Mouse (Mus musculus) stomach, embryonic 15.5 days (tissue): Measurements from ENCODE around the gene Pard3. TPM values are rescaled to one million over a fixed set of nuclear protein-coding genes. Genes with fewer than 3 reads are reported as not detected.

ENCODE experiments used
- ATAC-seq: fragments of 200-750 bp; cut with Nextera tagmentation; 2 replicates; pipeline ENCODE4 v1.8.0; 2017; ENCODE audit warnings: low read depth, moderate number of reproducible peaks, moderate TSS enrichment; ENCODE audit not compliant: insufficient read depth, low FRiP score
- H3K27ac ChIP-seq: fragments of 300-500 bp; sonication (generic); 2 replicates; pipeline ENCODE4 v1.5.1; 2015; ENCODE audit warnings: mild to moderate bottlenecking, inconsistent platforms
- H3K27me3 ChIP-seq: fragments of 300-500 bp; sonication (generic); replicated peaks from 2 replicates; pipeline ENCODE4 v1.6.1; 2015; ENCODE audit warnings: inconsistent platforms
- H3K36me3 ChIP-seq: fragments of 300-500 bp; sonication (generic); 2 replicates; pipeline ENCODE4 v1.6.1; 2015; ENCODE audit warnings: inconsistent platforms
- H3K4me1 ChIP-seq: fragments of 300-500 bp; sonication (generic); 2 replicates; pipeline ENCODE4 v1.6.1; 2015; ENCODE audit warnings: inconsistent platforms
- H3K4me2 ChIP-seq: fragments of 300-500 bp; sonication (generic); 2 replicates; pipeline ENCODE4 v1.6.1; 2015; ENCODE audit warnings: mild to moderate bottlenecking, inconsistent platforms
- H3K4me3 ChIP-seq: fragments of 300-500 bp; sonication (generic); replicated peaks from 2 replicates; pipeline ENCODE4 v1.5.1; 2015; ENCODE audit warnings: inconsistent platforms
- H3K9ac ChIP-seq: fragments of 300-500 bp; sonication (generic); 2 replicates; pipeline ENCODE4 v1.6.1; 2015; ENCODE audit warnings: inconsistent platforms
- H3K9me3 ChIP-seq: fragments of 300-500 bp; sonication (generic); 2 replicates; pipeline ENCODE4 v1.6.1; 2016; ENCODE audit warnings: inconsistent platforms
- WGBS: fragments of 180-500 bp; shearing (Covaris S2); methylation state at CpG from one replicate; pipeline ENCODE4 v1.1.7; 2015; 5-methylcytosine and 5-hydroxymethylcytosine counted together
- polyA plus RNA-seq: library from polyadenylated mRNA; unstranded; fragments of >200 nt; fragmentation: Nextera tagmentation; extraction: Ambion mirVana; gene quantifications from 2 replicates; pipeline ENCODE4 v1.2.1, GENCODE M21; 2015

The Pard3 gene
- polyA plus RNA-seq, 1 experiment from 2014 or later: 28.3 TPM

DNA sequence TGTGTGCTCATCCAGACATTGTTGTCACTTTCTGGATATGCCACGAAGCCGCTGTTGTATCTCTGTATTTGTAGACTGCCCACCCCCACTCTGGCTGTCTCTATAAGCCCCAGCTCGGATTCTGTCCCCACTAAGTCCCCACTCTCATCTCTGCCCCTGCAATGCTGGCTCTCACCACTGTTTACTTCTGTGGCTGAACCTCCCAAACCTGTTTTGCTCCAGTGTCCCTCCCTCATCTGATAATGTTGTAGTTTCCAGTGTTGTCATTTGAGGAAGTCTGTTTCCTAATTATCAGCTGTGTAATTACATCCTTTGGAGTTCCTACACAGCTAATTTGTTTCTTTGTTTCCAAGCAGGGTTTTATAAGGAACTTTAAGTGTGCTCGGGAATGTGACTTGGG, 81.4 kb downstream of the Pard3 start:
- no peak overlapping the region for H3K9ac ChIP-seq
- 35% methylated on average over 4 of the region's 4 CpGs for WGBS
- ATAC-seq: no peak
- H3K9me3 ChIP-seq: no peaks in the 10 kb centered on the region
- H3K4me3 ChIP-seq: no peak overlapping the region
- peak overlapping the region; percentile 19; the same call in 1 of the 2 replicates for H3K27ac ChIP-seq
- H3K4me2 ChIP-seq: 0 out of 2 replicates have a peak overlapping the region, but pooled peaks have one; percentile 8
- no peaks in the 10 kb centered on the region for H3K36me3 ChIP-seq
- peaks cover 33% of the 10 kb centered on the region for H3K4me1 ChIP-seq
- no peaks in the 10 kb centered on the region for H3K27me3 ChIP-seq

DNA sequence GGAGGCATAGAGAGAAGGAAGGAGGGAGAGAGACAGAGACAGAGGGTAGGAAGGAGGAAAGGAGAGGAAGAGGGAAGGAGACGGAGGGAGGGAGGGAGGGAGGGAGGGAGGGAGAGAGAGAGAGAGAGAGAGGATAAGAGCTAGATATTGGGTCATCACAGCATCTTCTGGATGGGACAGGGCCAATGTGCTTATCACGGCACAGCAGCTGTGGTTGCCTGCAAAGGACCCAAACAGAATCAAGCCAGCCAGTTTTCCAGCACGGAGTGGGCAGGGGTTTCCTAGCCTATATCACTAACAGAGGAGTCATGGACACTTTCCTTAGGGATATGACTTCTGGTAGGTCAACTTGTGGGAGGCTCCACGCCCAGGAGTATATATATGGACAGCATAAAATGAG, 82.4 kb downstream of the Pard3 start:
- WGBS: 64% methylated on average over 4 of the region's 4 CpGs
- H3K9ac ChIP-seq: no peak overlapping the region
- H3K27ac ChIP-seq: no peak overlapping the region
- ATAC-seq: 0 out of 2 replicates have a peak, but pooled peaks have one; percentile 28
- H3K4me3 ChIP-seq: no peak overlapping the region
- peaks cover 33% of the 10 kb centered on the region for H3K4me1 ChIP-seq
- no peaks in the 10 kb centered on the region for H3K36me3 ChIP-seq
- H3K9me3 ChIP-seq: no peaks in the 10 kb centered on the region
- no peaks in the 10 kb centered on the region for H3K27me3 ChIP-seq
- no peak overlapping the region for H3K4me2 ChIP-seq

DNA sequence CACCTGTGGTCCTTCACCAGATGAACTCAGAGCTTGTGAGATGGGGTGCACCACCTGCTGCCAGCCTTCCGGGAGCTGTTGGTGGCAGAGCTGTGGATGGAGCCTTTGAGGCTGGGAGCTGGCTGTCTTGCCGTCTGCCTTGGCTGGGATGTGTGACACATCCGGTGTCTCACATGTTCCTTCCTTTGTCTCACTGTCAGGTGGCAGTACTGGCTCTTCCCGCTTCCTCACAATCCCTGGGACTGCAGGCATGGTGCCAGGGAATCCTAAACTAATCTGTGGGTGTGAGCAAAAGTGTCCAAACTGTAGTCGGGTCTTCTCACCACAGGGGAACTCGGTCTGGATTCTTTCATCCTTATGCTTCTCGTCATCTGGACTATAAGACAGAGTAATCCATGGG, 85.1 kb downstream of the Pard3 start:
- ATAC-seq: no peak
- WGBS: 56% methylated on average over 7 of the region's 7 CpGs

DNA sequence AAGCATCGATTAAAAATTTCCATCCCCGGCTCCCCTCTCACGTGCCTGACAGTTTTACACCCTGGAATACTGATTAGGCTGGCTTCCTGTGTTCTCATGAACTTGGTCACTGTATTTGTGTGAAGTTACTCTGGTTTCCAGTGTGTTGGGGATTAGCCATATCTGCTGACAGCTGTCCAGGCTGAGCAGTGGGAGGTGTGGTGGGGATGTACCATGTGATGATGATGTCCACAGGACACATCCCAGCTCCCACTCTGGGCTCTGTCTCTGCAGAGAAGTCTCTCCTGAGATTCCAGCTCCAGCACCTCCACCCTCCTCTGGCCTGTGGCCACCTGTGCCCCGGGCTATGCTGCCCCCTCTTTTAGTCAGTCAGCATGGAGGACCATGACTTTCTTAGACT, 87.0 kb downstream of the Pard3 start:
- no peak overlapping the region for H3K4me3 ChIP-seq
- H3K27ac ChIP-seq: no peak overlapping the region
- H3K9me3 ChIP-seq: no peaks in the 10 kb centered on the region
- 74% methylated on average over 4 of the region's 4 CpGs for WGBS
- no peaks in the 10 kb centered on the region for H3K36me3 ChIP-seq
- H3K27me3 ChIP-seq: no peaks in the 10 kb centered on the region
- peaks cover 13% of the 10 kb centered on the region for H3K4me1 ChIP-seq
- no peak overlapping the region for H3K9ac ChIP-seq
- no peak overlapping the region for H3K4me2 ChIP-seq
- ATAC-seq: no peak

More for the DNA sequence above, 85.1 kb downstream of the Pard3 start:
- H3K4me1 ChIP-seq: peaks cover 29% of the 10 kb centered on the region
- no peaks in the 10 kb centered on the region for H3K36me3 ChIP-seq
- H3K4me3 ChIP-seq: no peak overlapping the region
- H3K9me3 ChIP-seq: no peaks in the 10 kb centered on the region
- H3K27ac ChIP-seq: no peak overlapping the region
- H3K9ac ChIP-seq: no peak overlapping the region
- no peaks in the 10 kb centered on the region for H3K27me3 ChIP-seq
- no peak overlapping the region for H3K4me2 ChIP-seq

DNA sequence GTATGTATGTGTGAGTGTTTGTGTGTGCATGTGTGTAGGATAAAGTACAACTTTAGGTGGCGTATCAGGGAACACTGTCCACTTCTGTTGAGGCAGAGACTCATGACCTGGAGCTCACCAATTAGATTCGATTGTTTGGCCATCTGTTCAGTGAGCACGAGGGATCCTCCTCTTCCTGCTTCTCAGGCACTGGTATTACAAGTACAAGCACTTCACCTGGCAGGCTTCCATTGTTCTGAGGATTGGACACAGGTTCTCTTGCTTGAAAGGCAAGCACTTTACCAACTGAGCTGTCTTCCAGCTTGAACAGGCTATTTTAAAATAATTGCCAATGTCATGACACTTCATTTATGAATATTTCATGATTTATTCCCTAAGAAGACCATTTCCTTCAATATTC, 88.0 kb downstream of the Pard3 start:
- Histone ChIP-seq H3K9ac (no peak overlapping the region), H3K4me2 (no peak overlapping the region), H3K4me1 (peaks cover 11% of the 10 kb centered on the region), H3K4me3 (no peak overlapping the region), H3K9me3 (no peaks in the 10 kb centered on the region), H3K36me3 (no peaks in the 10 kb centered on the region), H3K27ac (no peak overlapping the region), H3K27me3 (no peaks in the 10 kb centered on the region)
- no peak for ATAC-seq
- 51% methylated on average over 3 of the region's 3 CpGs for WGBS

DNA sequence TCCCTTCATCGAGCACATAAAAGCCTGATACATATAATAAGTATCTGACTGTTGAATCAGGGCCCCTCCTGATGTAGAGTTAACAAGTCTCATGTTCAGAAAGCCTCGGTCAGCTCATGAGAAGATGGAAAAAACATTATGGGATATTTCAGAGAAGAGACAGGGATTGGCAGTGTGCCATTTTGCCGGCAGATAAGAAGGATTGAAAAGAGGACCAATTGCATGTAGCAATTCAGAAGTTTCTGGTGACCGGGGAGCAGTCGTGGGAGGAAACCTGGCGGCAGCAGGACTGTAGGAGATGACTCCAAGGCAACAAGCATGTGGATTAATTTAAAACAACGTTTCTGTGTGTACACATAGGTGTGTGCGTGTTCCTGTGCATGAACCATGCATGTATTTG, 93.4 kb downstream of the Pard3 start:
- H3K27ac ChIP-seq: no peak overlapping the region
- WGBS: 44% methylated on average over 8 of the region's 8 CpGs

DNA sequence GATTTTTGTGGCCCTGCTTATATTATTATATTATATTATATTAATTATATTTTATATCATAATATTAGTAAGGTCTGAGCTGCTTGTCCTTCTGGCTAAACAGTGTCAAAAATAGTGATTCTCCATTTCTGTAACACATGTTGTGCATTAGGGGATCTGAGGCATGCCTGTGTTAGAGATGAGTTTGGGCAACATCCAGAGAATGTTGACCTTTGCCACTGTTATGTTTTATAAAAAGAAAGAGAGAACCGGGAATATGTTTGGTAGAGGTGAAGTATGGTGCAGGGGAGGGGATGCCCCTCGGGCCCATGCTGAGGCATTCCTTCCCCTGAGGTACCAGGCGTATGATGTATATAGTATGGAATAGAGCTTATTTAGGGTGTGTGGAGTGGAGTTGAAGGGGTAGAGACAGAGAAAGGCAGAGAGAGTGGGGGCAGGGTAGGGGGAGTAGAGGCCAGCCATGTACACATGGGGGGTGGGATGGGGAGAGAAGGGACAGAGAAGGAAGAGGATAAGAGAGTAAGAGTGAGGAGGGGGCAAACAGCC, 95.8 kb downstream of the Pard3 start:
- no peaks in the 10 kb centered on the region for H3K36me3 ChIP-seq
- H3K27ac ChIP-seq: no peak overlapping the region
- H3K4me2 ChIP-seq: no peak overlapping the region
- no peaks in the 10 kb centered on the region for H3K27me3 ChIP-seq
- no peak for ATAC-seq
- H3K4me1 ChIP-seq: no peaks in the 10 kb centered on the region; the same call in 1 of the 2 replicates
- H3K9me3 ChIP-seq: no peaks in the 10 kb centered on the region
- H3K9ac ChIP-seq: no peak overlapping the region
- no peak overlapping the region for H3K4me3 ChIP-seq
- 38% methylated on average over 3 of the region's 3 CpGs for WGBS

More for the DNA sequence above, 93.4 kb downstream of the Pard3 start:
- Histone ChIP-seq H3K4me3 (no peak overlapping the region), H3K9ac (no peak overlapping the region), H3K27me3 (no peaks in the 10 kb centered on the region), H3K4me2 (no peak overlapping the region), H3K36me3 (no peaks in the 10 kb centered on the region), H3K4me1 (no peaks in the 10 kb centered on the region; the same call in 1 of the 2 replicates), H3K9me3 (no peaks in the 10 kb centered on the region)
- ATAC-seq: no peak

DNA sequence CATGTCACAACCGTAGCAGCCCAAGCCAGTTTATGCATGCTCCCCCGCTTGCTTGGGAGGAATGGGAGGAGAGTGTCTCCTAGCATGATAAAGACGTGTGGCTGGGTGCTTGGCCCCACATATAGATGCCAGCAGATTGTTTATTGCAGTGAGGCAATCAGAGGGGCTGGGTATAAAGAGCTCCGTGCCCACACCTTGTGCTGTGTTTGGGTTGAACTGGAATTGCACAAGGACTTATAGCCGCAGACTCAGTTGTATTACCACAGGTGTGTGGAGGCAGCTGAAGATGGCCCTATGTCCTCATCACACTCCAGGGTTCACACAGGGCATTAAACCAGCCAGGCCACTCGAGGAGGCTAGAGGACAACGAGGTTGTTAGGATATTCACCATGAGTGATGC, 98.2 kb downstream of the Pard3 start:
- no peak overlapping the region for H3K4me3 ChIP-seq
- no peaks in the 10 kb centered on the region for H3K9me3 ChIP-seq
- no peaks in the 10 kb centered on the region for H3K4me1 ChIP-seq
- H3K4me2 ChIP-seq: no peak overlapping the region
- no peak for ATAC-seq
- no peak overlapping the region for H3K27ac ChIP-seq
- H3K27me3 ChIP-seq: no peaks in the 10 kb centered on the region
- no peaks in the 10 kb centered on the region for H3K36me3 ChIP-seq
- 86% methylated on average over 7 of the region's 7 CpGs for WGBS
- H3K9ac ChIP-seq: no peak overlapping the region

DNA sequence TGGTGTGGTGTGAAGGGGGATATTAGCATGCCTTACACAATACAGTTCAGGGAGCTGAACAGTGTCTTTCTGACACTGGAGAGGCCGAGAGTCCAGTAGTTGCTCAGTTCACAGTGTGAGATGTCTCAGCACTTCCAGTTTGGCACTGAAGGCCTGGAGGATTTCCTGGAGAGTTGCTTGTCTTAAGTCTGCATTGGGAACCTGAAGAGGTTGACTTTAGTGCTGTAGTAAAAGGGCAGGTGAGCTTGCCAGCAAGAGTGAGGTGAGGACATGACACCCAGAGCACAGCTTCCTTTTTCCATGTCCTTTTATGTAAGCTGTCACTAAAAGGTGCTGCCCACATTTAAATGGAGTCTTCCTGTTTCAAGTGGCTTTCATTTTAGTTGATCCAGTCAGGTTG, 99.1 kb downstream of the Pard3 start:
- H3K4me2 ChIP-seq: no peak overlapping the region
- no peaks in the 10 kb centered on the region for H3K27me3 ChIP-seq
- 70% methylated on average over 1 of the region's 1 CpGs for WGBS
- H3K4me3 ChIP-seq: no peak overlapping the region
- no peaks in the 10 kb centered on the region for H3K36me3 ChIP-seq
- H3K4me1 ChIP-seq: no peaks in the 10 kb centered on the region
- no peaks in the 10 kb centered on the region for H3K9me3 ChIP-seq
- H3K27ac ChIP-seq: no peak overlapping the region
- H3K9ac ChIP-seq: no peak overlapping the region
- no peak for ATAC-seq

DNA sequence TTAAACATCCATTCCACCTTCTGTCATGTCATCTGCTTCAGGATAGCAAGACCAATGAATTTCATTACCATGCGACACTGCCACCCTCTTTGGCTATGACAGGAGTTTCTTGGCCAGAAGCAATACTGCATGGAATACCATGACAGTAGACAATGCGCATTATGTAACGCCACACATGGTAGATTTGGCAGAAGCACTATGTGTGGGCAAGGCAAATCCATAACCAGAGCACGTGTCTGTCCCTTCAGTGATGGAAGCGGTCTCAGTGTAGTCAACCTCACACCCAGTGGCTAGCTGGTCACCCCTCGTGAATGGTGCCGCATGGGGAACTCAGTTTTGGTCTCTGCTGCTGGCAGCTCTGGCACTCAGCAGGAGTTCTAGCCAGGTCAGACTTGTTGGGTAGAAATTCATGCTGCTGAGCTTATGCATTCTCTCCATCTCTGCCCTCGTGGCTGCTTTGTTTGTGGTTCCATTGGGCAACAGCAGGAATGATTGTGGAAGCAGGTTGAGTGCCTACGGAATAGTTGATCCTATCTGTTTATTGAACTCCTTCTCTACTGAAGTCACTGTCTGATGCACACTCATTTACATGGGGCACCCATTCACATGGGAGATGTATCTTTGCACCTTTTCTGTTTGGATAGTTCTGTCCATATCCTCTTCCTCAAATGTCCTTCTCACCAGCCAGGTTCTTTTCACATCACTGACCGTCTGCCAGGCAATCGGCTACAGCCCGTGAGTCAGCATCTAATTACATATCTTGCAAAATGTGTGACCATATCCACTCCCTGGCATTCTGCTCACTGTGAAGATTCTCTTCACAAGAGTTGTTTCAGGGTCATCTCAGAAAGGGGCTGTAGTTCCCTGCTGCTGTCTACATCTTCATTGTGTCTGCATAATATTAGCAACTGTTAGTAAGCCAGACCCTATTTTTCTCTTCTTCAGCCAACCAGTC, 100.9 kb downstream of the Pard3 start:
- WGBS: 90% methylated on average over 12 of the region's 12 CpGs
- no peaks in the 10 kb centered on the region for H3K36me3 ChIP-seq
- H3K9me3 ChIP-seq: no peaks in the 10 kb centered on the region
- H3K4me2 ChIP-seq: no peak overlapping the region
- no peak for ATAC-seq
- no peak overlapping the region for H3K27ac ChIP-seq
- H3K4me3 ChIP-seq: no peak overlapping the region
- H3K27me3 ChIP-seq: no peaks in the 10 kb centered on the region
- no peaks in the 10 kb centered on the region for H3K4me1 ChIP-seq
- H3K9ac ChIP-seq: no peak overlapping the region

DNA sequence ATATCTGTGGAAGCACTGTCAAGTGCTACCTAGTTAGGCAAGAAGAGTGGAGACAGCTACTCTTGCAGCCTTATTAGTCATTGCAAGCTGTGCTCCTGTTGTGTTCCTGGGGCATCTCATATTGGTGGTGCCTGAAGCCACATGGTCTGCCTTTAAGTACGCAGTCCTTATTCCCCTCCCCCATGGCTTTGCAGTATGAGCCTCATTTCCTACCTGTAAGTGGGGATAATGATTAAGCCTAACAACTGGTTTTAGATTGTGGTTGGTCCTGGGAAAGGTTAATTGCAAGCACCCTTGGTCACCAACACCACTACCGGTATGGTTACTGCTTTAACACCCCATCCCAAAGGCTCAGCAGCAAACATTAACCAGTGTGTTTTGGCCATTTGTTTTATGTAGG, 104.8 kb downstream of the Pard3 start:
- H3K36me3 ChIP-seq: no peaks in the 10 kb centered on the region
- H3K27ac ChIP-seq: no peak overlapping the region
- no peak overlapping the region for H3K4me2 ChIP-seq
- no peak for ATAC-seq
- H3K4me3 ChIP-seq: no peak overlapping the region
- H3K27me3 ChIP-seq: no peaks in the 10 kb centered on the region
- WGBS: 79% methylated on average over 2 of the region's 2 CpGs
- peaks cover 5% of the 10 kb centered on the region for H3K4me1 ChIP-seq
- no peaks in the 10 kb centered on the region for H3K9me3 ChIP-seq
- H3K9ac ChIP-seq: no peak overlapping the region

DNA sequence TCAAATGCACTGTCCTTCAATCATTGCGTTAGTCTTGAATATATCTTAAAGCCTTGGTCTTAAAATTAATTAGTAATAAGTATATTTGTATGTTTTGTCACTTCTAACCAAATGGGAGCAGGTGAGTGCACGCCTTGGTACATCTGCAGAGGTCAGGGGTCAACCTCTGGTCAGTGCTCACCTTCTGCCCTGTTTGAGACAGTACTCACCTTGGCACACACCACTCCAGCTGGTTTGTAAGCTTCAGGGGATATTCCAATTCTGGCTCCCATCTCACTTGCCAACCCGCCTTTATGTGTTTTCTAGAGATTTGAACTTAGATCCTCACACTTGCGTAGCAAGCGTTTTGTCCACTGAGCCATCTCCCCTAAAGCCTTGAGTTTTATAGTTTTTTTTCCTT, 105.7 kb downstream of the Pard3 start:
- Histone ChIP-seq H3K27me3 (no peaks in the 10 kb centered on the region), H3K4me2 (no peak overlapping the region), H3K9ac (no peak overlapping the region), H3K4me3 (no peak overlapping the region), H3K36me3 (no peaks in the 10 kb centered on the region), H3K9me3 (no peaks in the 10 kb centered on the region), H3K27ac (no peak overlapping the region), H3K4me1 (peaks cover 6% of the 10 kb centered on the region)
- 94% methylated on average over 5 of the region's 5 CpGs for WGBS
- no peak for ATAC-seq
